Mouse (Mus musculus): ENCODE results near the gene Tle3. TPM values are rescaled to one million over a fixed set of nuclear protein-coding genes. Genes with fewer than 3 reads are reported as not detected.

Gene Tle3
- total RNA-seq, 2 experiments from 2014 or later, result 4.7 to 12.9 TPM

DNA sequence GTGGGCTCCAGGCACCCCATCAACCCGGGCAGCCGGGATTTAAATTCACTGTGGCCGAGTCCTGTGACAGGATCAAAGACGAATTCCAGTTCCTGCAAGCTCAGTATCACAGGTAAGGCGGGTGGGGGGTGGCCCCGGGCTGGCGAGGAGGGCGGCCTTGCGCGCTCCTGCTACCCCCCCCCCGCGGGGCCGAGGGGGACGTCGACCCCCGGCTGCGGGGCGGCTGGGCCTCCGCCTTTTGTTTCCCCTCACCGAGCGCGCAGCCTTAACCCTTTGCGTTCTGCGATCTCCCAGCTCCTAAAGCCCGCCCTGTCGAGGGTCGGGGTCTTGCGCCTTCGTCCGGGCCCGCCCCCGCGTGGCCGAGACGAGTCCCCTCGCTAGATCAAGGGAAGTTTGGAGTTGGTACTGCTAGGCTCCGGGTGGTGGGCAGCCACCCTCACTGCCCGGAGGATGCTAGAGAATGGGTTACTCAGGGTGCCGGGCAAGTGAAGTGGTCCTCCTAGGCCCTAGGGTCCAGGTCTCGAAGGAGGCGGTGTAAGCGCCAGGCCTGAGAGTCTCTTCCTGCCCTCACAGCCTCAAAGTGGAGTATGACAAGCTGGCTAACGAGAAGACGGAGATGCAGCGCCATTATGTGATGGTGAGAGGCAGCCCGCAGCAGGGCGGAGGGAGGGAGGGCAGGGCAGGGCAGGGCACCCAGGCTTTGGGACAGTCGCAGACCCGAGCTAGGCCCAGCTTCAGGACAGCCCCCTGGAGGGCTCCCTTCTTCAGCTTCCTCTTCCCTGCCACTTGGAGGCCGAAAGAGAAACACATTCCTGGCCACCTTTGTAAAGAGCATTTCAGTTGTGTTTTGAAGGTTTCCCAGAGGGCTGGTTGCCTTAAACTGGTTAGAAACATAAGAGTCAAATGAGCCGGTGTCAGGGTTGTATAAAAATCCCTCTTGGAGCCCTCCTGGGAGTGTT is 2.1 kb downstream of the Tle3 start:
- Histone ChIP-seq H3K4me3 (peak overlapping the region; percentile 77), H3K27ac (peak overlapping the region; percentile 92)
- peak; percentile 39 for DNase-seq
- intact Hi-C loops (cut with DNase I), result loop anchor here (5.0 kb wide), 3 partner anchors 63 to 323 kb away; no protein-coding TSS in a partner anchor
- no peak; the same call in 1 of the 2 replicates for TF ChIP-seq CTCF (IDR thresholded peaks at IDR 0.05)

DNA sequence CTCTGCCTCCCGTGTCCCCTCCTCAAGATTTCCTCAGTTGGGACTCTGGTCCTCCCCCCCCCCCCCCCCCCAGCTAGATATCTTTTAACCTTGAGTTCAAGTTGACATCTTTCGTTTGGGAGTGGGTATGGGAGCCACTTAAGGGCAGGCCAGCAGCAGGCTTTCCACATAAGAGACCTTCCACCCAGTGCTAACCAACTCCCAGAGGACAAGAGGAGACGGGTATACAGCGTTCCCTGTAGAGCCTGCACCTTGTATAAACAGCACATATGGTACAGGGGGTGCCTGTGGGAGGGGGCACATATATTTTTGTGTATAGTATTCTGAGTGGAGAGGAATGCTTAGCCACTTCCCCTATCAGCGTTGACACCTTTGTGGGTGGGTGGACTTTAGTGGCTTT is 2.8 kb downstream of the Tle3 start:
- no peak for DNase-seq
- TF ChIP-seq CTCF (IDR thresholded peaks at IDR 0.05), result no peak
- intact Hi-C loops (cut with DNase I), result no loop called here
- peak overlapping the region; percentile 77 for H3K4me3 ChIP-seq
- peak overlapping the region; percentile 92; the same call in 1 of the 2 replicates for H3K27ac ChIP-seq

DNA sequence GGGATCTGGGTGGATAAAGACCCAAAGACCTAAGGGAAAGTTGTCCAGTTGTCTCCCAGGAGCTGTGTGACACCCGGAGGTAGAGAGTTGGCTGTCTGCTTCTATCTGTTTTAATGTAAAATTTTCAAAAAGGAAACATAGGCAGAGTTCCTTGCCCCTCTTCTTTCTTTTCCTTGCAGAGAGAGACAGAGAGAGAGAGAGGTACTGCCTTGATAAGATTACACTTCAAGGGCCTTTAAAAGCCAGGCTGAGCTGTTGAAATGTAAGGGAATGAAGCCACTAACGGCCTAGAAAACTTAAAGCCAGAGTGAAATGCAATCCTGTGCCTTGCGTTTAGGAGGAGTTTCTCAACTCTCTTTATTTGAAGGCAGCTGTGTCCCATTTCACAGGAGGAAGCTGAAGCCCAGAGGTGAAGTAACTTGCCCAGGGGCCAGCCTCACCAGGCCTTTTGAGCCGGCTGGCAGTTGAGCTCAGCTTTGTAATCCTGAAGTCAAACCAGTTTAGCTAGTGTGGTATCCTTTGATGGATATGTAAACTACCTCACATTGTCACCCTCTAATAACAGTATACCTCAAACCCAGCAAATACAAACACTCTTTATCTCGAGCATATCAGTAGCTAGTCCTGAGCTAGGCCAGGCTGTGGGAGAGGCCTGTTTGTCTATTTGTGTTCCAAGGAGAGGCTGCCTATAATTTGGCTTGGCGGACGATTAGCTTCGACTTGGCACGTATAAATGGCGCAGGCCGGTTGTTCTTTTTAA is 3.8 kb downstream of the Tle3 start:
- intact Hi-C loops (cut with DNase I), result no loop called here
- peak overlapping the region; percentile 34 for H3K4me3 ChIP-seq
- no peak for DNase-seq
- TF ChIP-seq CTCF (IDR thresholded peaks at IDR 0.05), result no peak
- H3K27ac ChIP-seq, result no peak overlapping the region

DNA sequence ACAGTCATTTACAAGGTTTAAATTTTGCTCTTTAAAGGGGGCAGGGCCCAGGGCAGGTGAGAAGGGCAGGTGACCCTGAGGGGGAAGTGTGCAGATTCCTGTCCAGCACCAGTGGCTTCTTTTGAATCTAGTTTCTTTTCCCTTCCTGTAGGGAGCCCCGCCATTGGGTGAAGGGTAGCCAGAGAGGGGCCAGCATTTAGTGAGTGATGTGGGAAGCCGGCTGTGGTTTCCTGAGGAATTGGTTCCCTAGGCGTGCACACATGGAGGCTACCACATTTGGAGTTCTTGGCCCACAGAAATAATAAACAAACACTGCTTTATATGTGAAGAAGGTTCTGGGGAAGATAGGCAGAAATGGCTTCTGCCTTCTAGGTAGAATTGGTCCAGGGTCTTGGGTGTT is 4.5 kb downstream of the Tle3 start:
- no peak overlapping the region for H3K27ac ChIP-seq
- peak overlapping the region; percentile 34; the same call in 1 of the 2 replicates for H3K4me3 ChIP-seq
- no peak for TF ChIP-seq CTCF (IDR thresholded peaks at IDR 0.05)
- no peak for DNase-seq
- intact Hi-C loops (cut with DNase I), result no loop called here

DNA sequence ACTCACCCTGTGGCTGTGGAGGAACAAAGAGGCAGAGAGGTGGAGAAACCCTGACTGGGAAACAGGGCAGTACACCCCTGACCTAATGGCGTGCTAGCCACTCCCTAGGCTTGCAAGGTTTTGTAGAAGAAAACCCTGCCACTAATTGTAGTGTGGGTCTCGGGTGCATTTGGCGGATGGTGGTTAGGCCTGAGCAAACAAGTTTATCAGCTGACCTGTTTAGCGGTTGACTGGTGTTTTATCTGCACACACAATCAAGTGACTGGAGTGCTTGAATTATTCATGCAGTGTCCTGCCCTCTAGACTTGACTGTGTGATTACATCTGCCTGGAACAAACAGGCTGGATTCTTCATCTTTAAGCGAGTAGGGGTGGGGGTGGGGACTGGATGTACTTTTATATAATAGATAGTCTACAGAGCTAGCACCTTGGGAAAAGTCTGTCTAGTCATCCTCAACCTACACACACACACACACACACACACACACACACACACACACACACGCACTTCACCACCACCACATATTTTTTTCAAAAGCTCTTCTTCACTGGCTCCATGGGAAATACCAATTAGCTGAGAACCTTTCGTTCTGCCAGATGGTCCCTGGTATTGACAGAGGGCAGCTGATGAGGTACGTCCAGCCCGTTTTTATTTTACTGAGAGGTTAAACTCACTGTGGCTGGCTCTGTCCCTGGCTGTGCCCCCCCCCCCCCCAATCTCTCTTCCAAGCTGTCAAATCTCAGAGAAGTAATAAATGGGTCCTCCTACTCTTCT is 5.7 kb downstream of the Tle3 start:
- intact Hi-C loops (cut with DNase I), result no loop called here
- no peak for TF ChIP-seq CTCF (IDR thresholded peaks at IDR 0.05)
- Histone ChIP-seq H3K27ac (no peak overlapping the region), H3K4me3 (no peak overlapping the region)
- no peak for DNase-seq

DNA sequence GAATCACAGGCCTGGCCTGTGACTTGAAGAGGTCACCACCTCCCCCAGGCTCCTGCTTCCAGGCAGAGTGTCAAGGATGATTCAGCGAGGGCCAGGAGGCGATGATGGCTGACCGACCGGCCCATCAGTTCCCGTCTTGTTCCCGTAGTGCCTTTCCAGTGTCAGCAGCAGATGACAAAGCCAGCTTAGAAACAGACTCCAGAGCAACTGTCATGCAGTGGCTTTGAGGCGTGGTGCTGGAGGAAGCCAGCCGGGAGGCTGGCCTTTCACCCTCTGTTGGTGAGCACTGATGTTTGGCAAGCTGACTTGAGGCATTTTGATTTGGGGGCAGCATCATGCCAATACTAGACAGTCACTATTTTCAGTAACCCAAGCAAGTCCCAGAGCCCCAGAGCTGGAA is 6.3 kb downstream of the Tle3 start:
- H3K4me3 ChIP-seq, result peak overlapping the region; percentile 9; the same call in 1 of the 2 replicates
- intact Hi-C loops (cut with DNase I), result no loop called here
- no peak overlapping the region for H3K27ac ChIP-seq
- DNase-seq, result peak; percentile 55
- no peak for TF ChIP-seq CTCF (IDR thresholded peaks at IDR 0.05)

DNA sequence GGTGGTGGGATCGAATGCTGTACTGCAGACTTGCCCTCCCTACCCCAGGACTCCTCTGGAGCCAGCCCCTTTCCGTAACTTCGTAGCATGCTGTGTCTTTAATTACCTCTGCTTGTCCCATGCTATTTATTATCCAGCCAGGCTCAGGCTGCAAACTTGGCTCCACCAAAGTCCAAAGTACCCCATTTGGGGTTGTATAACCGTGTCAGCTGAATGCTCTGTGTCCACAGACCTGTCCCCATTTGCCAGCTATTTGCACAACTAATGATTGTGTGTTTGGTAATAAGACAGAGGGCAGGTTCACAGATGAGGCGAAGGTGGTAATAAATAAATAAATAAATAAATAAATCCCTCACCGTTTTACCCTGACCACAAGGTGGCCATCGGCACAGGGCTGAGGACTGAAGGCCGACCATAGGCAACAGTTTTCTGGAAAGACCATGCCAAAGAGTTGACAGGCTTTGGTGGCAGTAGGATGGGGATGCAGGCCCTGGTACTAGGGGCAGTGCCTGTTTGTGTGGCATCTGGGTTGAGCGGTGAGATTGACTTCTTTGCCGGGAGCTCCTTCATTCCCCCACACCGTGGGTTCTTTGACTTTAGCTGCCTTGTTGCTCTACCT is 7.0 kb downstream of the Tle3 start:
- intact Hi-C loops (cut with DNase I), result no loop called here

DNA sequence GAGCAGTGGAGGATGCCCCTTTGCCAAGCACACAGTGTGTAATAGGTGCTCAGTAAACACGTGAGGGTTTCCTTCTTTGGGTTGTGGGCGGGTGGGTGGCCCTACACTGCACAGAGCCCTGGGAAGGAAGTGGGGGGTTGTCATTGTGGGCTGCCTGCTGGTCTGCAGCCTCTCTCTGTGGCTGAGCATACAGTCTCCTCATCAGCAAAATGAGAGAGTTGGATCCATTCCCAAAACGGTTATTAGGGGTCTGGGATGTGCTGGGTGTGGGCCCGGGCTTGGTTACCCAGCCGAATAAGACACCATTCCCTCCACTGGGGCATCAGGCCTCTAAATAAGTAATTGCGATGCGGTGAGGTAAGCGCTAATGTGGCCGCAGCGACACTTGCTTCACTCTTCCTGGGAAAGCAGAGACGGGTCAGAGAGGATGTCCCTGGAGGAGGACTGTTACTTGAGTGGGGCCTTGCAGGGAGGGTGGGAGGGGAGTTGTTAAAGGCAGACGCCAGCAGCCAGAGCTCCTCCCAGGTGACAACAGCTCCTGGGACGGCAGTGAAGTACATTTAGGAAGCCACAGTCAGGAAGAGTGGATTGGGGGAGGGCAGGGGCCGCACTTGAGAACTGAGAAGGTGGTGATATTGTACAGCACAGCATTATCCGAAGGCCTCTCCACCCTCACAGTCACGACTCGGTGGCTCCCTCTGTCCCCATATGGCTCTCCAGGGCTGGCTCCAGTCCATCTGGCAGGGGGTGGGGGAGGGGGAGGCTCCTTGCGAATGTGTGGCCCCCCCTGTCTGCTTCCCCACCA is 8.3 kb downstream of the Tle3 start:
- no peak for TF ChIP-seq CTCF (IDR thresholded peaks at IDR 0.05)
- intact Hi-C loops (cut with DNase I), result no loop called here
- Histone ChIP-seq H3K27ac (peak overlapping the region; percentile 20; the same call in 1 of the 2 replicates), H3K4me3 (no peak overlapping the region)
- peak; percentile 56 for DNase-seq

More for the DNA sequence above, 7.0 kb downstream of the Tle3 start:
- Histone ChIP-seq H3K27ac (no peak overlapping the region), H3K4me3 (no peak overlapping the region)
- TF ChIP-seq CTCF (IDR thresholded peaks at IDR 0.05), result no peak
- no peak for DNase-seq

DNA sequence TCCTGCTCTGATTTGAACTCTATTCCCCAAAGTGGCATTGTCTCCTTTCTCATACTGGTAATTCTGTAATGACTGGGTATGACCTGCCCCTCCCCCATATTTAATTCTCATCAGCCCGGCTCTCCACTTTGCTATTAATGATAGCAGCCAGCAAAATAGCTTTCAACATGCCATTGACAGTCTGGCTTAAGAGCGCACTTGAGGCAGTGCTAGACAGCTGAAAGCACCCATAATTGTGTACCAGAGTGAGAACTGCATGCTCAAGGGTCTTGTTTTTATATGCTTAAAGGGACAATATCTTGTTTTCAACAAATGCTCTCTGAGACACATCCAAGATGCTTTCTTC is 8.9 kb downstream of the Tle3 start:
- TF ChIP-seq CTCF (IDR thresholded peaks at IDR 0.05), result no peak
- DNase-seq, result no peak
- intact Hi-C loops (cut with DNase I), result no loop called here
- Histone ChIP-seq H3K27ac (no peak overlapping the region), H3K4me3 (no peak overlapping the region)

DNA sequence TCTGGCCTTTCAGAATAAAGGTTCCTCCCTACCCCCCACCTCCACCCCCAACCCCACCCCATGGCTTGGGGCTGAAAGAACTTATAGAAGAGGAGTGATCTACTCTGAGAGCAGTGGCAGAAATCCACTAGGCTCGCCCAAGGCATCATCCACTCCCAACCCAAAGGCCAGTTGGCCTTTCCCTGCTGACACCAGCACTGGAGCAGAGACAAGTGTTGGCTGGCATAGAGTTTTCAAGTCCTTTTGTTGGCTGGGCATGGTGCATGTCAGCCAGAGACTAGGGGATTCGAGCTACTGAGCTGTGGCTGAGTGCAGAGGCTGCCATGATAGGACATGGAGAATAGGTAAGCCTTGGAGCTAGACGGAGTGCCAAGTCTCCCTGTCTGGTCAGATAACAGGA is 9.3 kb downstream of the Tle3 start:
- TF ChIP-seq CTCF (IDR thresholded peaks at IDR 0.05), result no peak
- no peak overlapping the region for H3K4me3 ChIP-seq
- no peak overlapping the region for H3K27ac ChIP-seq
- intact Hi-C loops (cut with DNase I), result no loop called here
- DNase-seq, result no peak

DNA sequence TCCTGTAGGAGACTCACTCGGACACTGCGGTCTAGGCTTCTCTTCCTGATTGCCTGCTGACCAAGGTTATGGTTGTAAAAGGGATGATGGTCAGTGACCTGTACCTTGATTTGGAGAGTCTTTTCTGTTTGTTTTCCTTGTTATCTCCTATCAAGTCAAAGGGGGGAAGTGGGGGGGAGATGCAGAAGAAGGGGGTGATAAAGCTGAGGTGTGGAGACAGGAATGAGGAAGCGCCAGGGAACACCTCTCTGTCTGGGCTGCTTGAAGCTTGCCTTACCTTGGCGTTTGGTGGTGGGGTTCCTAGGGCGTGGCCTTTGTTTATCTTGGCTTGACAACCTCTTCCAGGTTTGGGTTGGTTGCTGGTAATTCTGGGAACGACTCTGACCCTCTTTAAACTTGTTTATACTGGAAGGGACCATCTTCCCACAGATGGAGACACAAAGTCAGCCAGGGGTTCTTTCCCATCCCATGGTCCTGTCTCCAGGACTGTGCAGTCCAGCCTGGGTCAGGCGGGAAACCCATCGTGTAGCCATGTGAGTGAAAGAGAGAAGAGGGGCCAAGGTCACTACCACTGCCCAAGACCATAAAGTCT is 10.5 kb downstream of the Tle3 start:
- Histone ChIP-seq H3K4me3 (no peak overlapping the region), H3K27ac (no peak overlapping the region)
- no peak for DNase-seq
- TF ChIP-seq CTCF (IDR thresholded peaks at IDR 0.05), result no peak
- intact Hi-C loops (cut with DNase I), result no loop called here

Data from gastrocnemius, adult 2 months (tissue).